Mouse (Mus musculus): Measurements from ENCODE around the gene Speer4f1. TPM values are rescaled to one million over a fixed set of nuclear protein-coding genes. Genes with fewer than 3 reads are reported as not detected.

Gene Speer4f1
- polyA plus RNA-seq, 1 experiment from 2014 or later: not detected

DNA sequence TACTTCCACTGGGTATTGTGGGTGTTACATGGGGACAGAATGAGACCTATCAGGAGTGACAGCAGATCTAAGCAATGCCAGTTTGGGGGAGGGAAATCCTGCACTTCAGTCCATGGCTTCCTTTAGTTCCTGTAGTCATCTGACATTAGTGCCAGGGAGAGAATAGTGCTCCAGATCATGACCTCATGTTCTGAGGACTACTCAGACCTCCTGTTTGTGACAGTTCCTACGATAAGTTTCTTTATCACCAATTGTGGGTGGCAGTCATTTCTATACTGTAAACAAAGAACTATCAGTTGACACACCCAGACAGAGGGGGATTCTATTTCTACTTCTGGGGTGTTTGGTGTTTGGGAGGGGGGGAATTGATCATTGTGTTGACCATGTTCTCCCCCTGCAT is 578 bp downstream of the Speer4f1 start:
- no peaks in the 10 kb centered on the region for H3K27me3 ChIP-seq (ENCODE audit: control insufficient read depth, insufficient read depth, low read length)
- 85% methylated on average over 1 of the region's 1 CpGs for WGBS
- H3K36me3 ChIP-seq (ENCODE audit: control insufficient read depth, insufficient read depth, low read length): no peaks in the 10 kb centered on the region
- H3K4me1 ChIP-seq (ENCODE audit: control insufficient read depth, insufficient read depth, low read length): no peaks in the 10 kb centered on the region
- no peak overlapping the region for H3K9ac ChIP-seq (ENCODE audit: low read length)
- no peak for DNase-seq (ENCODE audit: low spot score)
- H3K9me3 ChIP-seq (ENCODE audit: control insufficient read depth, low read length): no peaks in the 10 kb centered on the region
- no peak overlapping the region for H3K4me3 ChIP-seq (ENCODE audit: low read depth, low read length)
- H3K27ac ChIP-seq (ENCODE audit: low read depth, low read length): no peak overlapping the region
- no peak overlapping the region for H3K4me2 ChIP-seq (ENCODE audit: low read depth)
- no peak for ATAC-seq (ENCODE audit: insufficient read depth, low FRiP score, low TSS enrichment)

DNA sequence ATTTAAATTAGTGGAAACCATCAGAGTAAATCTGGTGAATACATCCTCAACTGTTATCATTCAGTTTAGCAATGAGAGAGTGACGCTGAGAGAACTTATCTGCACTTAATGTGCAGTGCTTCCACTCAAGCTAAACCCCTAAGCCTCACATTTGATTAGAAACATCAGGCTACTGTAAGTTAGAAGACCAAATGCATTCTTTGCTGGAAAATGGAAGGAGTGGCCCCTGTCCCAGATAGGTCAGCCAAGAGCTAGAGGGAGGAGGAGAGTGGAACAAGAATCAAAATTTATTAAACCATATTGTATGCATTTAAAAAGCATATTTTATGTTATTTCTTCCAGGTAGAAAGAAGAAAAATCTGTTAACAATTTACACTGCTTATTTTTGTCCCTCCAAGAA is 14.0 kb downstream of the Speer4f1 start:
- WGBS: 80% methylated on average over 1 of the region's 1 CpGs
- H3K9ac ChIP-seq (ENCODE audit: low read length): no peak overlapping the region
- ATAC-seq (ENCODE audit: insufficient read depth, low FRiP score, low TSS enrichment): no peak
- no peaks in the 10 kb centered on the region for H3K9me3 ChIP-seq (ENCODE audit: control insufficient read depth, low read length)
- DNase-seq (ENCODE audit: low spot score): no peak
- H3K27ac ChIP-seq (ENCODE audit: low read depth, low read length): no peak overlapping the region
- no peak overlapping the region for H3K4me2 ChIP-seq (ENCODE audit: low read depth)
- H3K36me3 ChIP-seq (ENCODE audit: control insufficient read depth, insufficient read depth, low read length): no peaks in the 10 kb centered on the region
- H3K4me3 ChIP-seq (ENCODE audit: low read depth, low read length): no peak overlapping the region
- no peaks in the 10 kb centered on the region for H3K27me3 ChIP-seq (ENCODE audit: control insufficient read depth, insufficient read depth, low read length)
- no peaks in the 10 kb centered on the region for H3K4me1 ChIP-seq (ENCODE audit: control insufficient read depth, insufficient read depth, low read length)

GRCm38 (mm10) chr5:17495616-17496015 is 19.7 kb downstream of the Speer4f1 start:
- H3K4me2 ChIP-seq (ENCODE audit: low read depth): no peak overlapping the region
- DNase-seq (ENCODE audit: low spot score) (no peak), ATAC-seq (ENCODE audit: insufficient read depth, low FRiP score, low TSS enrichment) (no peak)
- no peaks in the 10 kb centered on the region for H3K36me3 ChIP-seq (ENCODE audit: control insufficient read depth, insufficient read depth, low read length)
- H3K4me3 ChIP-seq (ENCODE audit: low read depth, low read length): no peak overlapping the region
- no peaks in the 10 kb centered on the region; the same call in 1 of the 2 replicates for H3K4me1 ChIP-seq (ENCODE audit: control insufficient read depth, insufficient read depth, low read length)
- no peak overlapping the region for H3K27ac ChIP-seq (ENCODE audit: low read depth, low read length)
- H3K9me3 ChIP-seq (ENCODE audit: control insufficient read depth, low read length): no peaks in the 10 kb centered on the region
- no peaks in the 10 kb centered on the region for H3K27me3 ChIP-seq (ENCODE audit: control insufficient read depth, insufficient read depth, low read length)
- H3K9ac ChIP-seq (ENCODE audit: low read length): no peak overlapping the region
- WGBS: 94% methylated on average over 2 of the region's 2 CpGs

DNA sequence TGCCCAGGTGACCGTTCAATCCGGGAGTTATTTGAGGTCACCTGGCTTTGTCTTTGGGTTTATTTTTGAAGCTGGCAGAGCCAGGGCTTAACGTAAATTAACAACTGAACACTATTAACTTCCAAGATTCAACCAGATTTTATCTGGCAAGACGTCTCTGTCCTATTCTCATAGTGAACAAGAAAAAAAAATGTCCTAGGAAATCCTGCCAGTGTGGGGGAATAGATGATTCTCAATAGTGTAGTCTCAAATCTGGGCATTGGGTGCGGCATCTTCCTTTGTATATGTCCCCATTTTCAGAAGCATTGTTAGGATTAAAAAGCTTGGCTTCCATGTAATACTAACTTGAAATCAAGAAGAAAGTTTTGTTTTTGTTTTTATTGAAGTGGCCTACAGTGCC is 20.8 kb downstream of the Speer4f1 start:
- WGBS: 90% methylated on average over 5 of the region's 5 CpGs
- Histone ChIP-seq H3K9me3 (ENCODE audit: control insufficient read depth, low read length) (no peaks in the 10 kb centered on the region), H3K27ac (ENCODE audit: low read depth, low read length) (no peak overlapping the region)

GRCm38 (mm10) chr5:17499873-17500329 is 24.0 kb downstream of the Speer4f1 start:
- H3K9me3 ChIP-seq (ENCODE audit: control insufficient read depth, low read length): no peaks in the 10 kb centered on the region
- no peaks in the 10 kb centered on the region; the same call in 1 of the 2 replicates for H3K4me1 ChIP-seq (ENCODE audit: control insufficient read depth, insufficient read depth, low read length)
- H3K9ac ChIP-seq (ENCODE audit: low read length): no peak overlapping the region
- H3K4me3 ChIP-seq (ENCODE audit: low read depth, low read length): no peak overlapping the region
- H3K27ac ChIP-seq (ENCODE audit: low read depth, low read length): no peak overlapping the region
- DNase-seq (ENCODE audit: low spot score) (no peak), ATAC-seq (ENCODE audit: insufficient read depth, low FRiP score, low TSS enrichment) (peak; percentile 28; the same call in 1 of the 2 replicates)
- H3K27me3 ChIP-seq (ENCODE audit: control insufficient read depth, insufficient read depth, low read length): no peaks in the 10 kb centered on the region
- 78% methylated on average over 1 of the region's 1 CpGs for WGBS
- no peaks in the 10 kb centered on the region for H3K36me3 ChIP-seq (ENCODE audit: control insufficient read depth, insufficient read depth, low read length)
- H3K4me2 ChIP-seq (ENCODE audit: low read depth): no peak overlapping the region

More for the DNA sequence above, 20.8 kb downstream of the Speer4f1 start:
- ATAC-seq (ENCODE audit: insufficient read depth, low FRiP score, low TSS enrichment) (no peak), DNase-seq (ENCODE audit: low spot score) (no peak)
- Histone ChIP-seq H3K27me3 (ENCODE audit: control insufficient read depth, insufficient read depth, low read length) (no peaks in the 10 kb centered on the region), H3K4me1 (ENCODE audit: control insufficient read depth, insufficient read depth, low read length) (no peaks in the 10 kb centered on the region; the same call in 1 of the 2 replicates), H3K36me3 (ENCODE audit: control insufficient read depth, insufficient read depth, low read length) (no peaks in the 10 kb centered on the region), H3K4me2 (ENCODE audit: low read depth) (no peak overlapping the region), H3K9ac (ENCODE audit: low read length) (no peak overlapping the region), H3K4me3 (ENCODE audit: low read depth, low read length) (no peak overlapping the region)

- DNase-seq (ENCODE audit: low spot score): no peak
- H3K9me3 ChIP-seq (ENCODE audit: control insufficient read depth, low read length): no peaks in the 10 kb centered on the region
- no peak overlapping the region for H3K9ac ChIP-seq (ENCODE audit: low read length)
- no peaks in the 10 kb centered on the region; the same call in 1 of the 2 replicates for H3K4me1 ChIP-seq (ENCODE audit: control insufficient read depth, insufficient read depth, low read length)
- H3K36me3 ChIP-seq (ENCODE audit: control insufficient read depth, insufficient read depth, low read length): no peaks in the 10 kb centered on the region
- 59% methylated on average over 1 of the region's 1 CpGs for WGBS
- no peak for ATAC-seq (ENCODE audit: insufficient read depth, low FRiP score, low TSS enrichment)
- no peak overlapping the region for H3K4me2 ChIP-seq (ENCODE audit: low read depth)
- H3K27ac ChIP-seq (ENCODE audit: low read depth, low read length): no peak overlapping the region
- no peak overlapping the region for H3K4me3 ChIP-seq (ENCODE audit: low read depth, low read length)
- H3K27me3 ChIP-seq (ENCODE audit: control insufficient read depth, insufficient read depth, low read length): no peaks in the 10 kb centered on the region
These were observed 25.0 kb downstream of the Speer4f1 start for GRCm38 (mm10) chr5:17500866-17501265.

GRCm38 (mm10) chr5:17505540-17505939 is 29.6 kb downstream of the Speer4f1 start:
- no peaks in the 10 kb centered on the region for H3K4me1 ChIP-seq (ENCODE audit: control insufficient read depth, insufficient read depth, low read length)
- no peak overlapping the region for H3K4me2 ChIP-seq (ENCODE audit: low read depth)
- no peak overlapping the region for H3K27ac ChIP-seq (ENCODE audit: low read depth, low read length)
- no peaks in the 10 kb centered on the region for H3K27me3 ChIP-seq (ENCODE audit: control insufficient read depth, insufficient read depth, low read length)
- DNase-seq (ENCODE audit: low spot score) (no peak), ATAC-seq (ENCODE audit: insufficient read depth, low FRiP score, low TSS enrichment) (no peak)
- no peaks in the 10 kb centered on the region for H3K9me3 ChIP-seq (ENCODE audit: control insufficient read depth, low read length)
- H3K9ac ChIP-seq (ENCODE audit: low read length): no peak overlapping the region
- H3K36me3 ChIP-seq (ENCODE audit: control insufficient read depth, insufficient read depth, low read length): no peaks in the 10 kb centered on the region
- H3K4me3 ChIP-seq (ENCODE audit: low read depth, low read length): no peak overlapping the region

GRCm38 (mm10) chr5:17508038-17508437 is 32.1 kb downstream of the Speer4f1 start:
- ATAC-seq (ENCODE audit: insufficient read depth, low FRiP score, low TSS enrichment) (no peak), DNase-seq (ENCODE audit: low spot score) (no peak)
- no peaks in the 10 kb centered on the region for H3K36me3 ChIP-seq (ENCODE audit: control insufficient read depth, insufficient read depth, low read length)
- no peak overlapping the region for H3K4me2 ChIP-seq (ENCODE audit: low read depth)
- WGBS: 86% methylated on average over 3 of the region's 3 CpGs
- no peak overlapping the region for H3K4me3 ChIP-seq (ENCODE audit: low read depth, low read length)
- H3K9ac ChIP-seq (ENCODE audit: low read length): no peak overlapping the region
- H3K27ac ChIP-seq (ENCODE audit: low read depth, low read length): no peak overlapping the region
- H3K9me3 ChIP-seq (ENCODE audit: control insufficient read depth, low read length): no peaks in the 10 kb centered on the region
- no peaks in the 10 kb centered on the region for H3K4me1 ChIP-seq (ENCODE audit: control insufficient read depth, insufficient read depth, low read length)
- no peaks in the 10 kb centered on the region for H3K27me3 ChIP-seq (ENCODE audit: control insufficient read depth, insufficient read depth, low read length)
